Mouse (Mus musculus) cortical plate, adult 2 months (tissue): ENCODE results near the gene Lrrc23. TPM values are rescaled to one million over a fixed set of nuclear protein-coding genes. Genes with fewer than 3 reads are reported as not detected.

Experiments
- H3K27ac ChIP-seq: fragments of 200-500 bp; 2 replicates; pipeline ENCODE4 v1.5.1; 2012; ENCODE audit warnings: low read length, control low read depth, inconsistent platforms; ENCODE audit not compliant: insufficient read depth
- H3K4me1 ChIP-seq: fragments of 200-500 bp; 2 replicates; pipeline ENCODE4 v1.6.1; 2011; ENCODE audit warnings: low read length; ENCODE audit not compliant: control insufficient read depth, insufficient read depth
- H3K4me3 ChIP-seq: fragments of 200-500 bp; 2 replicates; pipeline ENCODE4 v1.5.1; 2011; ENCODE audit warnings: mild to moderate bottlenecking, low read length, control low read depth; ENCODE audit not compliant: insufficient read depth
- CTCF ChIP-seq: fragments of 200-500 bp; IDR thresholded peaks from 2 replicates; pipeline ENCODE4 v1.5.1; 2011; ENCODE audit warnings: mild to moderate bottlenecking, control low read depth, low read length; ENCODE audit not compliant: insufficient read depth; ENCODE audit errors: extremely low read depth
- POLR2A ChIP-seq: fragments of 200-500 bp; IDR thresholded peaks from 2 replicates; pipeline ENCODE4 v1.6.1; 2011; ENCODE audit warnings: mild to moderate bottlenecking, low read length, control low read depth; ENCODE audit not compliant: insufficient read depth; ENCODE audit errors: extremely low read depth
- polyA plus RNA-seq: library from polyadenylated mRNA; depleted of rRNA; stranded (reverse); fragments of >200 nt; gene quantifications from 2 replicates; pipeline ENCODE4 v1.2.3, GENCODE M21; 2012

The Lrrc23 gene
- polyA plus RNA-seq, 1 experiment = 5.0 TPM

DNA sequence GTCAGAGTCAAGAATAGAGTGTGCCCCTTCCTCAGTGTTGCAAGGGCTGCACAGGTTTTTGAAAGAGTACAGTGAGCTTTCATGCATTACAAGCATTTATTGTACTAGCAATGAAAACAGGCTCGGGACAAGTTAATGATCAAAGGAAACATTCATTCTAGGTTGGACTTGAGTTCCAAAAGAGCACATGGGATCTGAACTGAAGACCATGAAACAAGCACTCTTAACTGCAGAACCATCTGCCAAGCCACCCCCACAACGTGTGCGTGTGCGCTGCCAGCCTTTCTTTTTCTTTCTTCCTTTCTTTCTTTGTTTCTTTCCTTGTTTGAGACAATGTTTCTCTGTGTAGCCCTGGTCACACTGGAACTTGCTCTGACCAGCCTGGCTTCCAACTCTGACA, 16.3 kb upstream of the Lrrc23 start:
- Histone ChIP-seq H3K4me3 (no peak overlapping the region), H3K4me1 (no peaks in the 10 kb centered on the region), H3K27ac (no peak overlapping the region)
- TF ChIP-seq POLR2A (no peak), CTCF (no peak)

DNA sequence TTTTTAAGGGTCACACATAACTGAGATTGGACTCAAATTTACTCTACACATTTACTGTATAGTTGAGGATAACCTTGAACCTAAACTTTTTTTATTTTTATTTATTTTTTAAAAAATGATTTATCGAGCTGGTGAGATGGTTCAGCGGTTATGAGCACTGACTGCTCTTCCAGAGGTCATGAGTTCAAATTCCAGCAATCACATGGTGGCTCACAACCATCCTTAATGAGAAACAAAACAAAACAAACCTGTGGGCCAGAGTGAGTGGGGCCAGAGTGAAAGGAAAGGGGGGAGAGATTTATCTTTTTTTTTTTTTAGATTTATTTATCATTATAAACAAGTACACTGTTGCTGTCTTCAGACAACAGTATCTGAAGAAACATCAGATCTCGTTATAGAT, 12.4 kb upstream of the Lrrc23 start:
- Histone ChIP-seq H3K4me3 (no peak overlapping the region), H3K4me1 (no peaks in the 10 kb centered on the region), H3K27ac (no peak overlapping the region)
- TF ChIP-seq POLR2A = no peak
- TF ChIP-seq CTCF = no peak

DNA sequence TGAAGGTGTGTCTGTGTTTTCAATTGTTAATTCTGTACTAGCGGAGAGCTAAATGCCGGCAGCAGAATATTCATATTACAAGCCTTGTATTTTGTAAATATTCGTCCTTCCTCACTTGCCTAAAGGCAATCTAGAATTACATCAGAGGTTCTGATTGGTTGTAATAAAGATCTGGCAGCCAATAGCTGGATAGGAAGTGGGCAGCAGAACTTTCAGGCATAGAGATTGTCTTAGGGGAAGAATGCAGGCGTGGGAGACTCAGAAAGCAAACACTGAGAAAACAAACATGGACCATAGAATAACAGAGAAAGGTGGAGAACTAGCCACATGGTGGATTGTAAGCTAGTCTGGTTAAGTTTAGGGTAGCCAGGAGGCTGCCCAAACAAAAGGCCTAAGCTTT, 10.6 kb upstream of the Lrrc23 start:
- Histone ChIP-seq H3K4me1 (no peaks in the 10 kb centered on the region), H3K4me3 (no peak overlapping the region), H3K27ac (no peak overlapping the region)
- TF ChIP-seq CTCF (no peak), POLR2A (no peak)

DNA sequence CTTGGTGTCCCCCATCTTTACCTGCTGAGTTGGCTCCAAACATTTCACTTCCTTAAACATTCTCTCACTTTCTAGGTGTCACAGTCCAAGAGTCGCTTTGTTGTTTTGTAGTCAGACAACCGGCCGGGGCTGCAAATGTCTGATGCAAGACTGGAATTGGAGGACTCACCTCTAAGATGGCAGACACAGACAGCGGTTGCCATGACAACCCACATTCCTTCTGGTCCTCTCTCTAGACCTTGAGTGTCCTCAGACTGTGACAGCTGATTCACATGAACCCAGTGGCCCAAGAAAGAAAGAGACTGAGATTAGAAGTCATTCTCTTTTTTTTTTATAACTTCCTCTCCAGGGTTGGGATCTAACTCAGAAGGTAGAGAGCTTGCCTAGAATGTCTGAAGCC, 10.0 kb upstream of the Lrrc23 start:
- no peak overlapping the region for H3K27ac ChIP-seq
- H3K4me1 ChIP-seq = no peaks in the 10 kb centered on the region
- no peak overlapping the region for H3K4me3 ChIP-seq
- TF ChIP-seq POLR2A (no peak), CTCF (no peak)

DNA sequence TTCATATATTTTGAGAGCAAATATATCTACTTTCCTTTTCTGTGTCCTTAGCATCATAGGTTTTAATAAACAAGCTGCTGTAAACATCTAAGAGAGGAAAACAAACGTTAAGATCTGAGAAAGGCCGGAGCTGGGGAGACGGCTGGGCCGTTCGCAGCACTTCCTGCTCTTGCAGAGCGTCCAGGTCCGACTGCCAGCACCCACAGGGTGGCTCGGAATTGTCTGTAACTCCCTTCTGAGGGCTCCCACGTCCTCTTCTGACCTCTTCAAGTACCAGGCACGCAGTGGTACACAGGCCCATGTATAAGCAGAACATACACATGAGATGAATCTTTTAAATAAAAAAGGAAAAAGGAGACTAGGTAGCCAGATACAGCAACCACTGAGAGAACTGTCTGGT, 8.2 kb upstream of the Lrrc23 start:
- H3K4me1 ChIP-seq = no peaks in the 10 kb centered on the region
- no peak overlapping the region for H3K27ac ChIP-seq
- TF ChIP-seq CTCF (no peak), POLR2A (no peak)

DNA sequence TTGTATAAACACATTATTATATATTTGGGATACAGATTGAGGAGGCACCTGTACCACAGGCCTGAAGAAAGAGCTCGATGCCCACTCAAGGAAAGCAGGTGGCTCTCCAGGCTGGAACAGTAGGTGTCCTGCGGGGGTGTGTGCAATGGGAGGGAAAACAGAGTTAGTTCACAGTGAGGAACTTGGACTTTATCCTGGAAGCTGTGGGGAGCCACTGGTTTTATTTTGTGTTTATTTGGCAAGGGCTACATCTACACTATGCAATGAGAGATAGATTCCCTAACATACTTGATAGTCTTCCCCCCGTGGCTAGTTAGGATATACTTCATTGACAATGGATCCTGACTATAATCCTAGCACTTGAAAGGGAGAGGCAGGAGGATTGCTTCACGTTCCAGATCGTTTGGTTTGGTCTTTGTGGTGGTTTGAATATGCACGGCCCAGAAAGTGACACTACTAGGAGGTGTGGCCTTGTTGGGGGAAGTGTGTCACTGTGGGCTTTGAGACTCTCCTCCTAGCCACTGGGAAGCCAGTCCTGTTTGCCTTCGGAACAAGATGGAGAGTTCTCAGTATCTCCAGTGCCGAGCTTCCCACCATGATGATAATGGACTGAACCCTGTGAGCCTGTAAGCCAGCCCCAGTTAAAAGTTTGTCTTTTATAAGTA, 7.4 kb upstream of the Lrrc23 start:
- Histone ChIP-seq H3K27ac (no peak overlapping the region), H3K4me3 (no peak overlapping the region), H3K4me1 (no peaks in the 10 kb centered on the region)
- TF ChIP-seq CTCF = no peak
- TF ChIP-seq POLR2A = no peak

More for the DNA sequence above, 8.2 kb upstream of the Lrrc23 start:
- H3K4me3 ChIP-seq = no peak overlapping the region

DNA sequence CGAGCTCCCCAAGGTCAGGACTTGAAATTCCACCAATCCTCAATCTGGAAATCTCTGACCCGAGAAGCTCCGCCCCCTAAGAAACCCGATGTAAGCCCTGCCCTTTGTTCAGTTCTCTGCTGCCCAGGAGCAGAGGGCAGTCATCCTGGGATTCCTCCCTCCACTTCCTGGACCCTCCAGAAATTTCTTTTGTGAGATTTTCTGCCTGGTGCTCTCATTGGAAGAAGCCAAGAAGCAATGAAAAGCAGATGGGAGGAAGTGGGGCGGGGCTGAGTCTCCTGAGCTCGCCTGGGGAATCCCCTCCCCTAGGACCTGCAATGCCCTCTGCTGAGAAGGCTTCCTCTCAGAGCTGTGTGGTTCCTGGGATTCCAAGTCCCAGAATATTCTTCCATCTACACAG, 2.9 kb upstream of the Lrrc23 start:
- Histone ChIP-seq H3K4me3 (no peak overlapping the region), H3K4me1 (peaks cover 7% of the 10 kb centered on the region), H3K27ac (no peak overlapping the region)
- TF ChIP-seq POLR2A = no peak
- no peak for TF ChIP-seq CTCF

DNA sequence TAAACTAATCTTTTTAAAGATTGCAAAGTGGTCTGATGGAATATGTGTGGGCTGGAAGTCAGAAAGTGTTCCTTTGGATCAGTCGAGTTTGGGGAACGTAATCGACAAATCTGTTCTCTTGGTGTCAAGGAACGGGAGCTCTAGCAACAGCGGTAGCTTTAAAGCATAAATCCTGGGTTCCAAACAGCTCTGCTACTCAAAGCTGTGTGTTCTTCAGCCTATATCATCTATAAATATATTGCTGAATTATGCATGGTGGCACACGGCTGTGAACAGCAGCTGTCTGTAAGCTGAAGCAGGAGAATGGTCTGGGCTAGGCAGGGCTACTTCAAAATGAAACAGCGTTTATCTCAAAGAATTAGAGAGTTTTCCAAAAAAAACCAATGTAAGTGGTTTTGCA, 1.4 kb upstream of the Lrrc23 start:
- H3K27ac ChIP-seq = no peak overlapping the region
- peaks cover 7% of the 10 kb centered on the region for H3K4me1 ChIP-seq
- no peak for TF ChIP-seq POLR2A
- TF ChIP-seq CTCF = no peak
- no peak overlapping the region for H3K4me3 ChIP-seq

DNA sequence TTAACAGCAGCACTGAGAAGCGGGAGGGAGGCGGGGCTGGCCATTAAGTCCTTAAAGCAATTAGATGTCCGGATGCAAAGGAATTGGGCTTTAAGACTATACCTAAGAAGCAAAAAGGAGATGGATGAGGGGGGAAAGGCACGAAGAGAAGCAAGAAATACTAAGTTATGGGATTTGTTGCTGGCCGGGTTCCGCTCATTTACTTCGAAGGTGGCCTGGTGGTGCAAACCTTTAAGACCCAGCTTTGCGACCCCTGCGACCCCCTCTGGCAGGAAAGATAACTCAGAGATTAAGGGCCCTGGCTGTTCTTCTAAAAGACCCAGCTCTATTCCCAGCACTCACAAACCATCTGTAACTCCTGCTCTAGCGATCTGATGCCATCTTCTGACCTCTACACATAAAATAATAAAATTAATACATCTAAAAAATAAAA, 473 bp upstream of the Lrrc23 start:
- no peak overlapping the region for H3K27ac ChIP-seq
- TF ChIP-seq POLR2A (no peak), CTCF (no peak)

DNA sequence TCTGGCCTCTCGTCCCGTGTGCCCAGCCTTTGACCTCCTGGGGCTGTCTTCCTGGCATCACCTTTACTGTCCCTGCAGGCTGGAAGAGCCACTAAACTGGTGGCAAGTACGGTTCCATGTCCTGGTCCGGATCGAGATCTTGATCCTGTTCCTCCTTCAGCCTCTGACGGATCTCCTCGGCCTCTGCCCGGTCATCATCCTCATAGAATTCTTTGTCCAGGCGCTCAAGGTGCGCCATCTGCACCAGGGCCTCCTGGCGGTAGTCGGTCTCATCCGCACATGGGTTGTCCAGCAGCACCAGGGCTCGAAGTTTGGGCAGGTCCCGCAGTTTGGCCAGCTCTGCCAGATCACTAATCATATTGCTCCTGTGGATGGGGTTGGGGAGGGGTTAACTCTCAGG, 9.0 kb downstream of the Lrrc23 start:
- TF ChIP-seq CTCF (no peak), POLR2A (no peak)
- Histone ChIP-seq H3K4me1 (no peaks in the 10 kb centered on the region), H3K27ac (no peak overlapping the region), H3K4me3 (no peak overlapping the region)

More for the DNA sequence above, 473 bp upstream of the Lrrc23 start:
- 0 out of 2 replicates have a peak overlapping the region, but pooled peaks have one; percentile 5 for H3K4me3 ChIP-seq
- peaks cover 7% of the 10 kb centered on the region for H3K4me1 ChIP-seq
